Mouse (Mus musculus): ENCODE results near the gene Kbtbd13.

GRCm38 (mm10) chr9:65422760-65423501 lies 31.5 kb upstream of the Kbtbd13 start, which contains the start of gene Slc51b:
- TF ChIP-seq CTCF (IDR thresholded peaks at IDR 0.05; ENCODE audit: low read depth, low read length): no peak
- no peak for TF ChIP-seq POLR2A (IDR thresholded peaks at IDR 0.05; ENCODE audit: insufficient read depth, low read length)
- no peak for TF ChIP-seq EP300 (IDR thresholded peaks at IDR 0.05; ENCODE audit: insufficient read depth, low read depth, low read length)

Measured in ES-Bruce4 (cell line).